Mouse (Mus musculus) spleen, postnatal 10 days (tissue): Measurements from ENCODE around the gene Tmcc3.
"Not testable (repeated sequence)": the region's sequence is repeated elsewhere in the genome, so short reads cannot be mapped to it uniquely, and the experiment has no call there.

Source experiments
- DNase-seq, 2 experiments: peaks; one replicate each; pipeline ENCODE4 v3.0.0; 2021 to 2022; ENCODE audit warnings: low spot score in 2 of 2

Gene Tmcc3

DNA sequence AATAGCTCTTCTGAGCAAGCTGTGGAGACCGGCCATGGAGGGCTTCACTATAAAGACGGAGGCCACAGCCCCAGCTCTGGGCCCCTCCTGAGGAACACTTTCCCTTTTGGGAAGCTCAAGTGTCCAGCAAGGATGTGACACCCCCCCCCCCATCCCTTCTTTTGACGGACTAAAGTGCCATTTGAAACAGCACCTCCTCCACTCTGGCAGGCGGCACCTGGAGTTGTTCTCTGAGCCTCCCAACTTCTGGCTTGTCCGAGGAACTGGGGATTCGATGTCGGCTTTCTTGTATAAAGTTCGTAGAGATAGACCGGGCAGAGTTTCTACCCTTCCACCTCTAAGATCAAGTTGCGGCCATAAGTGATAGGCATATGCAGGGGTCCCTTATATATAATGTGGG, 203.8 kb downstream of the Tmcc3 start:
- no peak for DNase-seq

DNA sequence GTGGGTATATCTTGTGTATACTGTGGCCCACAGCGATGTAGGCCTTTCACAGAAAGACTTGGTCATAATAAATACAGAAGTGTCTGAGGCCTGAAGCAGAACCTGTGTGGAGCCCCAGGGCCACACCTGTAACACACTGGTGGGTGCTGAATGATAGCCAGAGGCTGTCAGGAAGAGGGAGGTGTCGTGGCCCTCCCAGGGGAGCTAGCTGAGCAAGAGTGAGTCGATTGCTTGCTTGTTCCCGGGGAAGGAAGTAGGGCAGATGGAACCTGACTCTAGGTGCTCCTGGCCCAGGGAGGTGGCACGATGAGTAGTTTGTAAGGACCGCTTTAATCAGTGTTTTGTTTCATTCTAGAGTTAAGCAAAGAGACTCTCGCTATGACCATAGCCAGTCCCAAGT, 208.1 kb downstream of the Tmcc3 start:
- no peak for DNase-seq

GRCm38 (mm10) chr10:94520306-94521106, 208.8 kb downstream of the Tmcc3 start:
- no peak for DNase-seq

DNA sequence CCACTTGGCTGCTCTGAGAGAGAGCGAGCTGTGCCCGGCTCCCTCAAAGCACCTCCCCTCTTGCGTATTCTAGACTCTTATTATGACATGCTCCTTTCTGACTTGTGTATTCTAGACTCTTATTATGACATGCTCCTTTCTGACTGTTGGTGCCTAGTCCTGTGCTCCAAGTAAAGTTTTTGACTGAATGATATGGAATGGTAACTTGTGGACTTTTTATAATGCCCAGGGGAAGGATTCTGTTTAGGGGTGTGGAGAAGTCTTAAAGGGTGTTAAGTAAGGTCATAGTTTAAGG, 209.3 kb downstream of the Tmcc3 start:
- DNase-seq = no peak

DNA sequence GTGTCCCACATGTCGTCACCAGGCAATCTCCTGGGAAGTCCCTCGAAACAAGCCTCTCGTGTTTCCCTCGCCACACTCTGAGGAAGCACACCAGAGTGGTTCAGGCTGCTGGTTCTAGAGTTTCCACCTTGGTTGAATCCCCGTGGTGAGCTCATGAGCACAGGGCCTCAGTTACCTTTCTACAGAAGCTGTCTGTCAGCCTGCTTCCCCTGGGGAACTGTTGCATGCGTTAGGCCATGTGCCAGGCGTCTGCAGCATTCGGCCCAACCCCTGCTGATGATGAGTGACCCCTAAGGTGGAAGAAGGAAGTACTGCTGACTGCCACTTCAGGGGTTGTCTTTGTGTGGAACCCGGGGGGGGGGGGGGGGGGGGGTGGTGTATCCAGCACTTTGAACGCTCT, 210.0 kb downstream of the Tmcc3 start:
- DNase-seq = no peak

DNA sequence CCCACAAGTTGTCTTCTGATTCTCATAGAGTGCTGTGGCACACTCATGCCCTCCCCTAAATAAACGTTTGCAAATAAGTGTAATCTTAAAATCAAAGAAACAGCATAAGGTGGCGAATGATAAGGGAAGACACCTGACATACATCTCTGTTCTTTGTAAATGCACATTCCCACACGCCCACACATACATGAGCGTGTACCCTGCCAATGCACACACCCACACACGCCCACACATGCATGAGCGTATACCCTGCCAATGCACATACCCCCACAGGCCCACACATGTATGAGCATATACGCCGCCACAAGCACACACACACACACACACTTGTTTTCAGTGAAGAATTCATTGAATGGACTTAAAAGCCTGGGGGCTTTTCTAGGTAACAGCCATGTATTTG, 211.5 kb downstream of the Tmcc3 start:
- DNase-seq = no peak

- no peak for DNase-seq
Measured at GRCm38 (mm10) chr10:94523711-94524156, 212.0 kb downstream of the Tmcc3 start.

DNA sequence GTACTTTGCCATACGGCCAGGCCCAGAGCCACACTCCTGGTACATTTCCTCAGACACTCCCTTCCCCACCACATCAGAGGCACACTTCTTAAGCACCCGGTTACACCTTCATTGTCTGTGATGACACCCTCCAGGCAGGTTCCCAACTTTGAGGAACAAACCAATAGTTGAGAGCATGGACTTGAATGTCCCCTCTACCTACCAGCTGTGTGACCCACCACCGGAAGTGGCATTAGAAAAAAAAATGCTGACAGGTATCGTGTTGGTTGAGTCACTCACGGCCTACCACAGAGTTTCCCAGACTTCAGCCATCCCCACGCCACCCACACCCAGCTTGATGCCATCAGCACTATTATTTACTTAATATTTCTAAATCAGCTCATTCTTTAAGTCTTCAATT, 213.2 kb downstream of the Tmcc3 start:
- DNase-seq = no peak

GRCm38 (mm10) chr10:94525784-94526183, 214.0 kb downstream of the Tmcc3 start:
- no peak for DNase-seq

DNA sequence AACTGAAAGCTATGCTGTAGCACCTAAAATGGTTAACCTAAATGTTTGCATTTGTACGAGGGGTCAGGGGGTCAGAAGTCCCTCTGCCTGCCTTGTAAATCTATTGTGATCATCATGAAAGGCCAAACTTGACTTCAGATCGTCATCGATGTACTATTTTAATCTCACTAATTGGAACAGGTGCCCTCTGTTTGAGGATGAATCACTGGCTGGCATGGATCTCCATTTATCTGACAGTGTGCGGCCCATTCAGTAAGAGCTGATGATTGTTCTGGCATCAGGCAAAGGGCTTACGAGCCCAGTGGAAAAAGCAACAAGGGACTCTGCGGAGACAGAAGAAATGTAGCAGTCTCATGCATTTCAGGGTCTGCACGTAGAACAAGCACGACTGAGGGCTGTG, 215.1 kb downstream of the Tmcc3 start:
- no peak for DNase-seq

- no peak for DNase-seq
Measured at GRCm38 (mm10) chr10:94527248-94527647, 215.5 kb downstream of the Tmcc3 start.

- no peak for DNase-seq
Measured at GRCm38 (mm10) chr10:94530079-94530478, 218.3 kb downstream of the Tmcc3 start.

GRCm38 (mm10) chr10:94531482-94531881, 219.7 kb downstream of the Tmcc3 start:
- no peak for DNase-seq

- DNase-seq = no peak
Measured at GRCm38 (mm10) chr10:94533081-94533724, 221.5 kb downstream of the Tmcc3 start.

- not testable (repeated sequence) for DNase-seq
Measured at GRCm38 (mm10) chr10:94538623-94539022, 226.9 kb downstream of the Tmcc3 start.

DNA sequence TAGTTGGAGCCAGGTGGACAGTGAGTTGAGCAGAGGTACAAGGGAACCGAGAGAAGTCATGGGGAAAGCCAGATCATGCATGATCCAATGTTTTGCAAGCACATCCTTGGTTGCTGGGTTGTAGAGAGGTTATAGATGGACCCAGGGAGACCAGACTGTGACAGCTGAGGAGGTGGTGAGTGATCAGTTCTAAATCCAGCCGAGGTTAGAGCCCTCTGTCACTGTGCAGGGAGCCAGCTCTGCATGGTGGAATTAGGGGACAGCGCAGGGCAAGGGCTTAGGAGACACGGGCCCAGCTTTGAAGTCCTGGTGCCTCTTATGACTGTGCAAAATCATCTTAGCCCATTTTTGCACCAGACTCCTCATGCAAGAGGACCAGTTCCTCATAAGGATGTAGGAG, 228.5 kb downstream of the Tmcc3 start:
- DNase-seq = no peak

GRCm38 (mm10) chr10:94543956-94544355, 232.2 kb downstream of the Tmcc3 start:
- DNase-seq = no peak

- no peak for DNase-seq
Measured at GRCm38 (mm10) chr10:94544803-94545202, 233.1 kb downstream of the Tmcc3 start.

DNA sequence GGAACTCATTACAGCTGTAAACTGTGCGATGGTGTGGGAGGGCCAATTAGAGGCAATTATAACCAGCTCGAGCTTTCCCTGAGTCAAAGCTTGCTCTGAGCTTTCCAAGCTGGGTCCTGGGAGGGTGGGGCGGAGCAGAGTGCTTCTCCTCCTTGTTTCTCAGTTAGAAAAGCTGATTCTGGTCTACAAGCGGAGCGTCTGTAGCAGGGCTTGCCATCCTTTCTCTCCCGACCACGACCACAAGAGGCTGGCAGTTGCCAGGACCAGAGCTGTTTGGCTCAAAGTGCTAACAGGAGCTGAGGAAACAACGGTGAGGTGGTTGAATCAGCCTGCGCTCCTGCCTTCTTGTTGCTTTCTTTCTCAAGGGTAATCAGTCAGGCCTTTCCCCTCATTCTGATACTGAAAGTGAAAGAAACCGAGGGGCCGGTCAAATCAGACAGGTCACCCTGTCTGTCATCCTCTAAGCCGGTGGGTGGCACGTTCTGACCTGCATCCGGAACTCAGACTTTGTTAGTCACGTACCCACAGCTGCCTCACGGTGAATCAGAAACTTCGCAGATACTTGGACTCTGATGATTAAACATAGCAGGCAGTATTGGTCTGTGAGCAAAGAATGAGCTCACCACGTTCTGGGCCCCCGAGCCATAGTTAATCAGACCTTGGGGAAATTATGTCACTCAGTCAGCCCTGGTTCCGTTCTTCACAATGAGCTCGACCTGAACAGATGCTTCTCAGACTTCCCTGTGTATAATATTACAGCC, 233.7 kb downstream of the Tmcc3 start:
- DNase-seq = peak; percentile 17 to 28

DNA sequence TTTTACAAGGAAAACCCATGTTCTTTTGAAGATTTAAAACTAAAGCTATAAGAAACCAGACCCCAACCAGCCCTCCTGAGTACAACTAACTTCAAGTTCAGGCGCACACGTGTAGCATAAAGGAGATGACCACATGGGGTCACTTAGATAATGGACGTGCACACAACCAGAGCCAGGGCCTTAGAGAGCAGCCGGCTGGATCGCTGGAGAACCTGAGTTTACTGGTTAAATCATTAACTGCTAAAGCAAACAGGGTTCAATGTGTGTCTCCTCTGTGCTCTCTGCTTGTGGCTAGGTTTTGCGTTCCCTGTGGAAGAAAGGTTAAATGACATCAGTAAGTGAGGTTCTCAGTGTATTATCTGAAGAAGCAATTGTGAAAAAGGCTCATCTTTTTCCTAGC, 234.9 kb downstream of the Tmcc3 start:
- no peak for DNase-seq

DNA sequence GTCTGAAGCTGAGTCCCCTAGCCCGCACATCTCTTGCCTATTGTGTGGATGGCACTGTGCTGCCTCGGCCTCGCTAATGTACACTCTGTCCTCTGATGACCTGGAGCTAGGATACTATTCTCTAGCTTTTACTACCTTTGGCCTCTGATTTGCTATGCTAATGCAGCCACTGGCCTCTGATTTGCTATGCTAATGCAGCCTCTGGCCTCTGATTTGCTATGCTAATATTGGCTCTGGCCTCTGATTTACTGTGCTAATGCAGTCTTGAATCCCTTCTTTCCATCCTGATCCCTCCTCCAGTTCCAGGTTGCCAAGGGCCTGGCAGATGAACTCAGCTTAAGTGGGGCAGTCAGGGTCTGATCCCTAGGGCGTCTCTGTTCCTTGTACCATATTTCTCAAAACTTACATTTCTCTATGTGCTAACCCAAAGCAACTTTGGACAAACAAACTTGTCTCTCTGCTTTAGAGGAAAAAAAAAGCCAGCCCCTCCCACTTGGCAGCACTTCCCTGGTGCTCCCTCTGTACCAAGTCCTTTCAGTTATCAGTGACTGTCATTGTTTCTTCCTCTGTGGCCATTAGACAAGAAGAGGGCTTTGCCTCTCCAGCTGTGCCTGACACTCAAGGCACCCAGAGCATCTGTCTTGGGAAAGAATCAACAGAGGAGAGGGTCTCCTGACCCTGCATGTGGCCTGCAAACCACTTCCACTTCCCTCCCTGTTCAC, 237.9 kb downstream of the Tmcc3 start:
- DNase-seq = no peak

DNA sequence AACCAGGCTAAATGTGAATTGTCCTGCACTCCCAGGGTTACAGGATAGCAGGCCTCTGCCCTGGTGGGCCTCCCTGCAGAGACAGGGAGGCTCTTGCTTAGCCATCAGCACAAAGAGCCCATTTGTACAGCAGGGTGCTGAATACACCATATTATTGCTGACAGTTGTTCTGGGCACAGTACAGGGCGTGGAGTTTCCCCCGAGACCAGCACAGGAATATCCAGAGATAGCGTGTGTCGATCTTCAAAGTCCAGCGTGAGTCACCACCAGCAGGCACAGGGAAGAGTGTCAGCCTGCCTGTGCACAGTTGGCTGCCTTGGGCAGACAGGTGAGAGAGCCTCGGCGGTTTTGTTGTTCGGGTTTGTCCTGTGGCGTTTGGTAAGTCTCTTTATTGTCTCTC, 238.9 kb downstream of the Tmcc3 start:
- DNase-seq = no peak
